Mouse (Mus musculus): ENCODE data around the gene Erc1.

Erc1 gene

DNA sequence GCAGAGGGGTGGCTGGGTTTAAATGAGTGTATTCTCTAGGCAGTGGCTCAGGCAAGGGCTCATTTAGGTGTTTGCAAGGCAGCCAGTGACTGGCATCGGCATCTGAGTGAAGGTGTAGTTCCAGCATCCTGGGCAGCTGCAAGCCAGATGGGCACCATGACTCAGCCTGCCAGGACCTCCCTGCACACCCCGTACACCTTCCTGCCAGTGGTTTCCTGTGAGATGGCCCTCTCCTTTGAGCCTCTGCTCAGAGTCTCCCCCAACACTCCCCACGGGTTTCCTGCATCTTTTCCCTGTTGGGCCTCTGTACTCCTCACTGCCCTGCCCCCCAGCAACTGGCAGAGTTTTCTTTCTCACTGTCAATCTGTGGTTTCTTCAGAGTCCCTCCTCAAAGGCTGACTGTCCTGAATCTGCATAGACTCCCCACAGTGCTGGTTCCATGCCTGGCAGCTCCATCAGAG lies 326.0 kb downstream of the Erc1 start:
- no peak for DNase-seq (ENCODE audit: extremely low spot score)

DNA sequence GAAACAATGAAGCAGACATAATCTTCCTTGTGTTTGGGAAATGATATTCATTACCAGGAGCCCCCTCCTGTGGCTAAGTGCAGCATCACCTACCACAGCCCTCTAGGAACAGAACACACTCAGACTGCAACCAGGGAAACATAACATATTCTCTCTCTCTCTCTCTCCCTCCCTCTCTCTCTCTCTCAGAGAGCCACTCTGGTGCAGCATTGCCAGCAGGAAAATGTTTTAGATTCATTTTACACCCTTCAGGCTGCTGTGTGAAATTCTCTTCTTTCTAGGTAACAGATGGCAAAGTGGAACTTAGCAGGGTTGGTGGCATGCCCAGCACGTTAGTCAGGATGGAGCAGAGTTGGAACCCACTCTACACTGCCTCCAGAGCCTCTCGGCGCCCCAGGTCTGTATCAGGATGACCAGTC lies 326.5 kb downstream of the Erc1 start:
- DNase-seq (ENCODE audit: extremely low spot score) = no peak
